Comparison of ENCODE assay signal across 14 mouse cellular contexts in genomic region chr19:16728729-16729128, GRCm38 (mm10). TPM values are rescaled to one million over a fixed set of nuclear protein-coding genes. Genes with fewer than 3 reads are reported as not detected.
DNase-seq lines count a peak whose midpoint lies in the region; ATAC-seq and TF ChIP-seq lines count a peak whose summit lies in the region.
"Had no signal": no experiment of that assay in that cellular context is flagged by ENCODE, and none has a peak within 500 bp of the region (broad histone marks: within the 10 kb centered on the region; RNA-seq: fewer than 3 reads in every experiment).

No protein-coding gene starts in this region.

- no peak overlapping the region for H3K4me2 ChIP-seq in kidney, embryonic 14.5 days (replicated peaks; ENCODE audit: low read depth, low read length)
- H3K4me2 ChIP-seq in midbrain, postnatal 0 days (ENCODE audit: low read depth, low read length, poor library complexity, severe bottlenecking) = no peak overlapping the region
- H3K4me2 ChIP-seq in midbrain, embryonic 11.5 days = no peak overlapping the region
- H3K4me2 ChIP-seq in stomach, postnatal 0 days (replicated peaks; ENCODE audit: low read depth) = no peak overlapping the region
- H3K4me2 ChIP-seq: forebrain, embryonic 15.5 days; heart, embryonic 12.5 days; intestine, embryonic 15.5 days; liver, embryonic 15.5 days had no signal

- no peak overlapping the region for H3K27ac ChIP-seq in kidney, embryonic 14.5 days (ENCODE audit: low read depth, low read length)
- H3K27ac ChIP-seq in midbrain, postnatal 0 days (ENCODE audit: low read depth, low read length) = no peak overlapping the region
- no peak overlapping the region for H3K27ac ChIP-seq in midbrain, embryonic 11.5 days (ENCODE audit: low read depth, low read length)
- no peak overlapping the region for H3K27ac ChIP-seq in stomach, postnatal 0 days (replicated peaks)
- H3K27ac ChIP-seq in hindbrain, embryonic 10.5 days = no peak overlapping the region
- H3K27ac ChIP-seq: forebrain, embryonic 15.5 days; intestine, embryonic 15.5 days; liver, embryonic 15.5 days had no signal

- no peaks in the 10 kb centered on the region for H3K36me3 ChIP-seq in kidney, embryonic 14.5 days (ENCODE audit: control insufficient read depth, insufficient read depth, low read length)
- H3K36me3 ChIP-seq in midbrain, postnatal 0 days (ENCODE audit: insufficient read depth, low read length) = no peaks in the 10 kb centered on the region
- no peaks in the 10 kb centered on the region for H3K36me3 ChIP-seq in midbrain, embryonic 11.5 days (ENCODE audit: control insufficient read depth, insufficient read depth, low read length)
- no peaks in the 10 kb centered on the region for H3K36me3 ChIP-seq in stomach, postnatal 0 days (ENCODE audit: control insufficient read depth, insufficient read depth, low read length)
- H3K36me3 ChIP-seq in hindbrain, embryonic 10.5 days = no peaks in the 10 kb centered on the region
- H3K36me3 ChIP-seq: forebrain, embryonic 15.5 days; intestine, embryonic 15.5 days had no signal

- no peaks in the 10 kb centered on the region for H3K4me1 ChIP-seq in kidney, embryonic 14.5 days (ENCODE audit: control insufficient read depth, insufficient read depth, low read length)
- no peaks in the 10 kb centered on the region for H3K4me1 ChIP-seq in midbrain, postnatal 0 days (ENCODE audit: insufficient read depth, low read length)
- H3K4me1 ChIP-seq in midbrain, embryonic 11.5 days (ENCODE audit: control insufficient read depth, insufficient read depth, low read length) = no peaks in the 10 kb centered on the region
- H3K4me1 ChIP-seq in stomach, postnatal 0 days (replicated peaks; ENCODE audit: control insufficient read depth, insufficient read depth) = no peaks in the 10 kb centered on the region
- no peaks in the 10 kb centered on the region for H3K4me1 ChIP-seq in hindbrain, embryonic 10.5 days (replicated peaks)
- H3K4me1 ChIP-seq: forebrain, embryonic 15.5 days; heart, embryonic 12.5 days; intestine, embryonic 15.5 days; liver, embryonic 15.5 days had no signal

- no peaks in the 10 kb centered on the region for H3K27me3 ChIP-seq in kidney, embryonic 14.5 days (ENCODE audit: control insufficient read depth, insufficient read depth, low read length)
- H3K27me3 ChIP-seq in midbrain, postnatal 0 days (ENCODE audit: insufficient read depth, low read length) = no peaks in the 10 kb centered on the region
- H3K27me3 ChIP-seq in midbrain, embryonic 11.5 days (ENCODE audit: control insufficient read depth, insufficient read depth, low read length) = no peaks in the 10 kb centered on the region
- H3K27me3 ChIP-seq in stomach, postnatal 0 days (ENCODE audit: control insufficient read depth, insufficient read depth, low read length) = no peaks in the 10 kb centered on the region
- H3K27me3 ChIP-seq in hindbrain, embryonic 10.5 days (ENCODE audit: insufficient read depth, poor library complexity, severe bottlenecking) = no peaks in the 10 kb centered on the region
- H3K27me3 ChIP-seq: forebrain, embryonic 15.5 days; heart, embryonic 12.5 days; intestine, embryonic 15.5 days; liver, embryonic 15.5 days had no signal

- TF ChIP-seq CTCF in midbrain, postnatal 0 days (IDR thresholded peaks at IDR 0.05) = peak; percentile 28; the same call in 1 of the 2 replicates
- peak; percentile 62 for TF ChIP-seq CTCF in stomach, postnatal 0 days (IDR thresholded peaks at IDR 0.05; ENCODE audit: low read depth)

- no peak overlapping the region for H3K4me3 ChIP-seq in kidney, embryonic 14.5 days (ENCODE audit: low read length)
- no peak overlapping the region for H3K4me3 ChIP-seq in midbrain, postnatal 0 days (ENCODE audit: low read depth, low read length)
- H3K4me3 ChIP-seq in midbrain, embryonic 11.5 days (ENCODE audit: low read depth, low read length) = no peak overlapping the region
- no peak overlapping the region for H3K4me3 ChIP-seq in stomach, postnatal 0 days (ENCODE audit: low read depth, low read length)
- no peak overlapping the region for H3K4me3 ChIP-seq in hindbrain, embryonic 10.5 days
- H3K4me3 ChIP-seq: forebrain, embryonic 15.5 days; heart, embryonic 12.5 days; intestine, embryonic 15.5 days; liver, embryonic 15.5 days had no signal

- WGBS in kidney, embryonic 14.5 days = 44% methylated on average over 2 of the region's 2 CpGs
- WGBS in midbrain, postnatal 0 days = 70% methylated on average over 2 of the region's 2 CpGs
- 72% methylated on average over 2 of the region's 2 CpGs for WGBS in midbrain, embryonic 11.5 days
- WGBS in stomach, postnatal 0 days = 25% methylated on average over 2 of the region's 2 CpGs
- WGBS in hindbrain, embryonic 10.5 days = 59% methylated on average over 2 of the region's 2 CpGs

- peak; percentile 5 to 12 for DNase-seq in cerebellum, postnatal 14 days
- peak; percentile 16 for DNase-seq in kidney, adult 9 months
- no peak for DNase-seq in midbrain, postnatal 0 days (ENCODE audit: low spot score)
- no peak for DNase-seq in midbrain, embryonic 11.5 days (ENCODE audit: low spot score, missing footprints)
- no peak for DNase-seq in stomach, postnatal 0 days (ENCODE audit: low spot score)
- DNase-seq in hindbrain, embryonic 10.5 days (ENCODE audit: low spot score) = no peak
- DNase-seq: cerebellum, postnatal 25 days; gastrocnemius, postnatal 10 days had no signal

- ATAC-seq in cerebellum, adult (ENCODE audit: insufficient number of reproducible peaks, low FRiP score, low TSS enrichment) = no peak
- no peak for ATAC-seq in kidney, embryonic 14.5 days (ENCODE audit: low FRiP score, low TSS enrichment)
- ATAC-seq in midbrain, postnatal 0 days (ENCODE audit: low FRiP score) = no peak
- no peak for ATAC-seq in midbrain, embryonic 11.5 days (ENCODE audit: low FRiP score)
- no peak for ATAC-seq in stomach, postnatal 0 days (ENCODE audit: low FRiP score, low TSS enrichment)
- ATAC-seq: forebrain, embryonic 15.5 days; intestine, embryonic 15.5 days had no signal

- H3K9me3 ChIP-seq in kidney, embryonic 14.5 days (ENCODE audit: control insufficient read depth, low read length) = no peaks in the 10 kb centered on the region
- no peaks in the 10 kb centered on the region for H3K9me3 ChIP-seq in midbrain, postnatal 0 days (ENCODE audit: low read length)
- H3K9me3 ChIP-seq in midbrain, embryonic 11.5 days (ENCODE audit: control insufficient read depth, low read length) = no peaks in the 10 kb centered on the region
- H3K9me3 ChIP-seq in stomach, postnatal 0 days (ENCODE audit: control insufficient read depth, low read length) = no peaks in the 10 kb centered on the region
- H3K9me3 ChIP-seq in hindbrain, embryonic 10.5 days = no peaks in the 10 kb centered on the region
- H3K9me3 ChIP-seq: forebrain, embryonic 15.5 days; heart, embryonic 12.5 days; intestine, embryonic 15.5 days; liver, embryonic 15.5 days had no signal

- TF ChIP-seq EP300 in stomach, postnatal 0 days (optimal IDR thresholded peaks at IDR 0.05) = no peak

- H3K9ac ChIP-seq in kidney, embryonic 14.5 days (ENCODE audit: low read depth, low read length) = no peak overlapping the region
- H3K9ac ChIP-seq in midbrain, postnatal 0 days (replicated peaks; ENCODE audit: low read length, poor library complexity, severe bottlenecking) = no peak overlapping the region
- H3K9ac ChIP-seq in midbrain, embryonic 11.5 days (ENCODE audit: low read length) = no peak overlapping the region
- H3K9ac ChIP-seq in stomach, postnatal 0 days (ENCODE audit: low read length) = no peak overlapping the region
- H3K9ac ChIP-seq: forebrain, embryonic 15.5 days; heart, embryonic 12.5 days; intestine, embryonic 15.5 days; liver, embryonic 15.5 days had no signal

RNA-seq across cellular contexts. Expression of gene Vps13a, which starts 52.0 kb away (rescaled TPM):
- 11.0 and 13.3 TPM in 2 replicates for polyA plus RNA-seq in kidney, embryonic 14.5 days (2014; fragmentation: Nextera tagmentation; extraction: Ambion mirVana)
- 15.9 and 24.1 TPM in 2 replicates for total RNA-seq in midbrain, postnatal 0 days (2014; rRNA removed)
- 5.3 and 6.5 TPM in 2 replicates for polyA plus RNA-seq in midbrain, postnatal 0 days (2015; fragmentation: Nextera tagmentation; extraction: Ambion mirVana)
- 12.4 and 13.4 TPM in 2 replicates for polyA plus RNA-seq in midbrain, embryonic 11.5 days (2014; fragmentation: Nextera tagmentation; extraction: Ambion mirVana)
- 5.9 and 6.2 TPM in 2 replicates for polyA plus RNA-seq in stomach, postnatal 0 days (2015; fragmentation: Nextera tagmentation; extraction: Ambion mirVana)
- 7.5 and 9.6 TPM in 2 replicates for polyA plus RNA-seq in hindbrain, embryonic 10.5 days (2016; fragmentation: Nextera tagmentation; extraction: Ambion mirVana)

Comparison
In these comparisons a context has a peak if more than half of its experiments do, and no peak if none do; other contexts are left out.
1. DNase-seq: peak in cerebellum, postnatal 14 days (2 of 2) and kidney, adult 9 months (single experiment); none in midbrain, postnatal 0 days (single experiment), midbrain, embryonic 11.5 days (single experiment), stomach, postnatal 0 days (single experiment) and hindbrain, embryonic 10.5 days (single experiment).